8 mouse cellular contexts compared by ENCODE assay signal in the genomic region with DNA sequence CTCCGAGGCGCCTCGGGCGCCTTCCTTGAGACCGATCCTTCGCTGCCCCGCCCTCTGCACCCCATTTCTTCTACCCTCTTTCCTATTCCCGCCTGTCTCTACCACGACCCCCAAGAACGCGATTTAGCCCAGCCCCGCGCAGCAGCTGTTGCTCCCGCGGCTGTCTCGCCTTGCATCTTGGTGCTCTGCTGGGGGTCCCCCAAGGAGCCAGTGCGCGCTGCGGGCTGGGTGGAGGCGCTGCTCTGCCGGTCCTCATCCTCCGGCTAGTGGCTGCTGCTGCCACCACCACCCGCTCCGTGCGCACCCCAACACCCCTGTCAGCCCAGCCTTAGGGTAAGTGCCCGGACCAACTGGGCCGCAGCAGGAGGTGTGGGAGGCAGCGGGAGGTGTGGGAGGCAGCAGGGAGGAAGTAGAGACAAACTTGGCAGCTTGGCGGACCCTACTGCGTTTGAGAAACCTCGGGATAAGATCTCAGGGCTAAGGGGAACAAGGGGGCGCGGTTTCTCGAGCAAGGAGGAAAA. TPM values are rescaled to one million over a fixed set of nuclear protein-coding genes. Genes with fewer than 3 reads are reported as not detected.
DNase-seq lines count a peak whose midpoint lies in the region; ATAC-seq and TF ChIP-seq lines count a peak whose summit lies in the region.

No protein-coding gene starts in this region.

- H3K4me3 ChIP-seq in lung, postnatal 0 days (ENCODE audit: low read depth, low read length): peak overlapping the region; percentile 38
- H3K4me3 ChIP-seq in liver, embryonic 16.5 days (ENCODE audit: low read depth, low read length): peak overlapping the region; percentile 24

- no peaks in the 10 kb centered on the region for H3K9me3 ChIP-seq in lung, postnatal 0 days (ENCODE audit: low read length)
- no peaks in the 10 kb centered on the region for H3K9me3 ChIP-seq in liver, embryonic 16.5 days (replicated peaks; ENCODE audit: control insufficient read depth, low read length)

- intact Hi-C loops in gastrocnemius, postnatal 14 days (cut with DNase I; ENCODE audit: low total_unique reads): no loop called here

- H3K4me2 ChIP-seq in lung, postnatal 0 days (replicated peaks; ENCODE audit: low read depth, low read length): peak overlapping the region; percentile 84
- H3K4me2 ChIP-seq in liver, embryonic 16.5 days (ENCODE audit: low read depth, low read length): peak overlapping the region; percentile 30

- TF ChIP-seq EP300 in lung, postnatal 0 days (IDR thresholded peaks at IDR 0.05): no peak

- 0 out of 2 replicates have a peak, but pooled peaks cover 3% of the 10 kb centered on the region for H3K27me3 ChIP-seq in lung, postnatal 0 days (replicated peaks; ENCODE audit: insufficient read depth, low read length)
- peaks cover 23% of the 10 kb centered on the region for H3K27me3 ChIP-seq in liver, embryonic 16.5 days (ENCODE audit: control insufficient read depth, insufficient read depth, low read depth, low read length)

- H3K4me1 ChIP-seq in lung, postnatal 0 days (ENCODE audit: insufficient read depth, low read depth, low read length): no peaks in the 10 kb centered on the region
- no peaks in the 10 kb centered on the region for H3K4me1 ChIP-seq in liver, embryonic 16.5 days (ENCODE audit: control insufficient read depth, low read depth, low read length)

- no peak for TF ChIP-seq CTCF in lung, postnatal 0 days (IDR thresholded peaks at IDR 0.05)

- no peaks in the 10 kb centered on the region for H3K36me3 ChIP-seq in lung, postnatal 0 days (ENCODE audit: insufficient read depth, low read length)
- H3K36me3 ChIP-seq in liver, embryonic 16.5 days (ENCODE audit: control insufficient read depth, insufficient read depth): no peaks in the 10 kb centered on the region

- peak; percentile 57 for ATAC-seq in lung, postnatal 0 days
- no peak for ATAC-seq in liver, embryonic 16.5 days (ENCODE audit: low read depth)

- H3K9ac ChIP-seq in lung, postnatal 0 days (replicated peaks; ENCODE audit: low read depth): no peak overlapping the region
- no peak overlapping the region for H3K9ac ChIP-seq in liver, embryonic 16.5 days (ENCODE audit: low read depth, low read length)

- WGBS in lung, postnatal 0 days: 1% methylated on average over 21 of the region's 34 CpGs
- WGBS in liver, embryonic 16.5 days (ENCODE audit: insufficient replicate concordance): under 1% methylated on average over 34 of the region's 34 CpGs

- DNase-seq in lung, postnatal 0 days (ENCODE audit: low spot score): peak; percentile 19
- no peak for DNase-seq in lung, adult 18-20 months
- DNase-seq in cerebellum, postnatal 36 days: peak; percentile 65
- DNase-seq in gastrocnemius, postnatal 14 days: peak; percentile 22
- DNase-seq in kidney, postnatal 4 days: peak; percentile 51 to 64
- peak; percentile 49 to 50 for DNase-seq in right cerebral cortex, postnatal 36 days (ENCODE audit: low spot score in 2 of 2)
- no peak for DNase-seq in spleen, adult 18-20 months

- H3K27ac ChIP-seq in lung, postnatal 0 days (ENCODE audit: low read length): no peak overlapping the region
- H3K27ac ChIP-seq in liver, embryonic 16.5 days (ENCODE audit: low read length): no peak overlapping the region

RNA-seq across cellular contexts. Expression of a gene that starts 0.4 kb away (rescaled TPM):
- 4.1 and 4.2 TPM in 2 replicates for polyA plus RNA-seq in lung, postnatal 0 days (2015; fragmentation: Nextera tagmentation; extraction: Ambion mirVana)
- 10 to 100 TPM; 15.0 to 23.6 TPM for total RNA-seq in gastrocnemius, postnatal 14 days (2021)
- polyA plus RNA-seq in liver, embryonic 16.5 days (2015; fragmentation: Nextera tagmentation; extraction: Ambion mirVana): 0.15 and 0.39 TPM in 2 replicates

Comparison
In these comparisons a context has a peak if more than half of its experiments do, and no peak if none do; other contexts are left out.
1. DNase-seq: peak in lung, postnatal 0 days (single experiment), cerebellum, postnatal 36 days (2 of 2), gastrocnemius, postnatal 14 days (single experiment), kidney, postnatal 4 days (2 of 2) and right cerebral cortex, postnatal 36 days (2 of 2); none in lung, adult 18-20 months (0 of 2) and spleen, adult 18-20 months (0 of 2).